Mouse (Mus musculus) hindbrain, embryonic 11.5 days (tissue): ENCODE results near the gene Gm3286. TPM values are rescaled to one million over a fixed set of nuclear protein-coding genes. Genes with fewer than 3 reads are reported as not detected.
"Not testable (repeated sequence)": the region's sequence is repeated elsewhere in the genome, so short reads cannot be mapped to it uniquely, and the experiment has no call there.

Experiments
- ATAC-seq: fragments of 200-750 bp; cut with Nextera tagmentation; 2 replicates; pipeline ENCODE4 v1.8.0; 2017; ENCODE audit warnings: mild to moderate bottlenecking, moderate TSS enrichment, moderate library complexity; ENCODE audit not compliant: low FRiP score
- DNase-seq: peaks from one replicate; pipeline ENCODE4 v3.0.0-alpha.2; 2015; ENCODE audit warnings: low spot score
- H3K27ac ChIP-seq: fragments of 300-500 bp; sonication (generic); 2 replicates; pipeline ENCODE4 v1.5.1; 2014; ENCODE audit warnings: mild to moderate bottlenecking, low read depth, low read length
- H3K27me3 ChIP-seq: fragments of 300-500 bp; sonication (generic); 2 replicates; pipeline ENCODE4 v1.6.1; 2014; ENCODE audit warnings: mild to moderate bottlenecking, low read length, moderate library complexity, mixed read lengths; ENCODE audit not compliant: control insufficient read depth, insufficient read depth
- H3K36me3 ChIP-seq: fragments of 300-500 bp; sonication (generic); 2 replicates; pipeline ENCODE4 v1.6.1; 2014; ENCODE audit warnings: mild to moderate bottlenecking, low read length, moderate library complexity, mixed read lengths; ENCODE audit not compliant: control insufficient read depth, insufficient read depth
- H3K4me1 ChIP-seq: fragments of 300-500 bp; sonication (generic); replicated peaks from 2 replicates; pipeline ENCODE4 v1.6.1; 2014; ENCODE audit warnings: low read length, mixed read lengths; ENCODE audit not compliant: control insufficient read depth, insufficient read depth
- H3K4me2 ChIP-seq: fragments of 300-500 bp; sonication (generic); replicated peaks from 2 replicates; pipeline ENCODE4 v1.6.1; 2014; ENCODE audit warnings: mild to moderate bottlenecking, low read depth, low read length
- H3K4me3 ChIP-seq: fragments of 300-500 bp; sonication (generic); 2 replicates; pipeline ENCODE4 v1.5.1; 2014; ENCODE audit warnings: low read depth, low read length
- H3K9ac ChIP-seq: fragments of 300-500 bp; sonication (generic); 2 replicates; pipeline ENCODE4 v1.6.1; 2014; ENCODE audit warnings: low read depth, low read length
- H3K9me3 ChIP-seq: fragments of 300-500 bp; sonication (generic); 2 replicates; pipeline ENCODE4 v1.6.1; 2016; ENCODE audit warnings: low read length; ENCODE audit not compliant: control insufficient read depth
- polyA plus RNA-seq: library from polyadenylated mRNA; unstranded; fragments of >200 nt; fragmentation: Nextera tagmentation; extraction: Ambion mirVana; gene quantifications from 2 replicates; pipeline ENCODE4 v1.2.1, GENCODE M21; 2014

Gm3286 gene
- polyA plus RNA-seq, result not detected in 2 replicates

- not testable (repeated sequence) for H3K27me3 ChIP-seq, H3K4me2 ChIP-seq, H3K4me1 ChIP-seq, H3K9ac ChIP-seq, ATAC-seq, DNase-seq, H3K36me3 ChIP-seq, H3K4me3 ChIP-seq, H3K9me3 ChIP-seq, H3K27ac ChIP-seq
Measured at GRCm38 (mm10) chr5:95510458-95510857, at the start of gene Gm3286. Gene Gm3286 (plus strand): TSS chr5:95510758.

Other genes with a start within 250 kb of the Gm3286 start
- not detected in 2 replicates for gene Gm10424, start 238.0 kb upstream of the Gm3286 start, polyA plus RNA-seq
- gene Gm3259, start 204.8 kb upstream of the Gm3286 start, polyA plus RNA-seq, result not detected in 2 replicates
- not detected in 2 replicates for gene D5Ertd577e, start 54.0 kb upstream of the Gm3286 start, polyA plus RNA-seq
- not detected in 2 replicates for gene Gm7971, start 84.1 kb downstream of the Gm3286 start, polyA plus RNA-seq
- not detected in 2 replicates for gene Gm7978, start 225.4 kb downstream of the Gm3286 start, polyA plus RNA-seq
- not detected in 2 replicates for gene Gm7982, start 231.3 kb downstream of the Gm3286 start, polyA plus RNA-seq